Mouse (Mus musculus) kidney, adult 2 months (tissue): ENCODE results near the gene Rhobtb3.

Source experiments
- CTCF ChIP-seq: fragments of 200-500 bp; conservative IDR thresholded peaks from 2 replicates; pipeline ENCODE4 v1.5.1; 2011; ENCODE audit warnings: low read depth, mild to moderate bottlenecking, control low read depth, low read length, moderate library complexity, mixed read lengths; ENCODE audit not compliant: insufficient read depth, insufficient read length
- POLR2A ChIP-seq: fragments of 200-500 bp; IDR thresholded peaks from one replicate; pipeline ENCODE4 v1.6.1; 2011; ENCODE audit warnings: low read depth, low read length, control low read depth

DNA sequence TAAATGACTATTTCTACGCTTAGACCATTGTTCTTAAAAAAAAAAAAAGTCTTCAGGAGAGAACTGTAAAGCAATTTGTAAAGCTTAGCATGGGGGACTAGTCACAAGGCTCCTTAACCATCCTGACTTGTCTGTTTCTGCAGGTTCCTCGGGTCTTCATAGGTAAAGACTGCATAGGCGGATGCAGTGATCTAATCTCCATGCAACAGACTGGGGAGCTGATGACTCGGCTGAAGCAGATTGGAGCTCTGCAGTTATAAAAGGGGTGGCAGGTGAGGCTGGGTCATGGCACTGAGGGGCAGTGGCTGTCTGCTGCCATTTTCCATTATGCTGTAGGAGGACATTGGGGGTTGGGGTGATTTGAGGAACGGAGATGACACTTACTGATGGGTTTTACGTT lies 96.7 kb downstream of the Rhobtb3 start:
- TF ChIP-seq POLR2A = no peak
- TF ChIP-seq CTCF = no peak
